Mouse (Mus musculus): ENCODE results near the gene Itgb1. TPM values are rescaled to one million over a fixed set of nuclear protein-coding genes. Genes with fewer than 3 reads are reported as not detected.

Gene Itgb1
- 88.3 and 93.8 TPM in 2 replicates for polyA plus RNA-seq (2015; fragmentation: Nextera tagmentation; extraction: Ambion mirVana)

DNA sequence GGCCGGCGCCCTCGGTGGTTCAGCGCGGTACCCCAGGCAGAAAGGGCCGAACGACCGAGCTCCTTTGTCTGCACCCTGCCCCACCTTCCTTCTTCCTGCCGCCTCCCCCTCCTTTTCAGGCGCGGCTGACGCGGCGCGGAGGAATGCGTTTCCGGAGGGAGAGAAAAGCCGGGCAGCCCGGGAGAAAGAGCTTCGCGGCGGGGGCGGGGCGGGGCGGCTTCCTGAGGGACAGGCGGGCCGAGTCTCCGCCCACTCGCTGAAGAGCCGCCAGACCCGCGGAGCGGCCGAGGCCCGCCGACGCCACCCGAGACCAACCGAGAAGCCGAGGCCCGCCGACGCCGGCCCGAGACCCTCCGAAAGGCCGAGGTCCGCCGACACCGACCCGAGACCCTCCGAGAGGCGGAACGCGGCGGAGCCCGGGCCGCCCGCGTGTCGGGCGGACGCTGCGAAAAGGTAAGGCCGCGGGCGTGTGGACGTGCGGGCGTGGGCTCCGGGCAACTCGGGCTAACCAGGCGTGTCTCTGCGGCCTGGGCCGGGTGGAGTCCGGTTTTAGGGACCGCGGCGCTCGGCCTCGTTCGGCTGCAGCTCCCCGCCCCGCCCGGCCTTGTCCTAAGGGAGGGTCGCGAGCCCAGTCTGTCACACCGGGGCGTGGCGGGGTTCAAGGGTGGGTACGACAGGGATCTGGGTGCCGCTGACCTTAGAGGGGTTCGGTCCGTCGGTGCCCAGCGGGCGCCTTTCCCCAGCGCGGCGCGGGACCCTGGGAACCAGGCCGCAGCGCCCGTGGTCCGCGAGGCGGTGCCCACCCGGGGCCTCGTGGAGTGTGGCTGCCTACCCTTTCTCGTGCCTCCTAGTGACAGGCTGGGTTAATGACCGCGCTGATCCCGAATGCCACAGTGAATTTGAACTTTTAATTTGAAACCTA is at the start of gene Itgb1:
TSS of gene Itgb1 (plus strand) at position 148 of the 922 bp plus-strand sequence.
- WGBS = under 1% methylated on average over 108 of the region's 113 CpGs
- Histone ChIP-seq H3K36me3 (no peaks in the 10 kb centered on the region), H3K27ac (replicated peaks) (peak within 1 kb of the TSS; percentile 100)

GRCm38 (mm10) chr8:128643104-128643503 is 42.4 kb upstream of the Itgb1 start:
- Histone ChIP-seq H3K4me2 (replicated peaks) (no peak overlapping the region), H3K36me3 (no peaks in the 10 kb centered on the region), H3K9ac (replicated peaks) (no peak overlapping the region), H3K9me3 (no peaks in the 10 kb centered on the region), H3K4me3 (no peak overlapping the region), H3K4me1 (no peaks in the 10 kb centered on the region), H3K27me3 (no peaks in the 10 kb centered on the region), H3K27ac (replicated peaks) (no peak overlapping the region)
- WGBS = 96% methylated on average over 1 of the region's 1 CpGs
- no peak for ATAC-seq (replicated peaks)

More for the DNA sequence above, at the start of gene Itgb1:
- Histone ChIP-seq H3K9me3 (no peaks in the 10 kb centered on the region), H3K4me1 (peaks cover 36% of the 10 kb centered on the region), H3K4me3 (peak within 1 kb of the TSS; percentile 79), H3K9ac (replicated peaks) (peak within 1 kb of the TSS; percentile 96), H3K4me2 (replicated peaks) (peak within 1 kb of the TSS; percentile 67), H3K27me3 (no peaks in the 10 kb centered on the region)
- peak; percentile 96 for ATAC-seq (replicated peaks)

DNA sequence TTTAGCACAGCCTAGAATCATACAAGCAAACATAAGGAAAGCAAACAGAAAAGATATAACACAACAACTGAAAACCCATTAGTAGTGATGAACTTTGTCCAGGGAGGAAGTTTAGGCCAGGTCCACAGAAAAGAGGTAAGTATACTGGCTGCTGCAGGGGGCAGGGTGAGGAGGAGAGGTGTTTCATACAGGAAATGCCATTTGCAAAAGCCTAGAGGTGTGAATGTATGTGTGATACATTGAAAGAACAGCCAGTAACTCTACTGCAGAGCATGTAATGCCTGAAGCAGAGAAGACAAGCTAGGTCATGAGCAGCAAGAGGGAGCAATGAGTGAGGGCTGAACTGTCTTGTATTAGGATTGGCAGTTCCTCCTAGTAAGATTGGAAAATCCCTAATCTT is 40.0 kb upstream of the Itgb1 start:
- Histone ChIP-seq H3K36me3 (no peaks in the 10 kb centered on the region), H3K4me1 (no peaks in the 10 kb centered on the region), H3K4me2 (replicated peaks) (no peak overlapping the region), H3K27me3 (no peaks in the 10 kb centered on the region), H3K9ac (replicated peaks) (no peak overlapping the region), H3K4me3 (no peak overlapping the region), H3K27ac (replicated peaks) (no peak overlapping the region), H3K9me3 (no peaks in the 10 kb centered on the region)
- no peak for ATAC-seq (replicated peaks)

DNA sequence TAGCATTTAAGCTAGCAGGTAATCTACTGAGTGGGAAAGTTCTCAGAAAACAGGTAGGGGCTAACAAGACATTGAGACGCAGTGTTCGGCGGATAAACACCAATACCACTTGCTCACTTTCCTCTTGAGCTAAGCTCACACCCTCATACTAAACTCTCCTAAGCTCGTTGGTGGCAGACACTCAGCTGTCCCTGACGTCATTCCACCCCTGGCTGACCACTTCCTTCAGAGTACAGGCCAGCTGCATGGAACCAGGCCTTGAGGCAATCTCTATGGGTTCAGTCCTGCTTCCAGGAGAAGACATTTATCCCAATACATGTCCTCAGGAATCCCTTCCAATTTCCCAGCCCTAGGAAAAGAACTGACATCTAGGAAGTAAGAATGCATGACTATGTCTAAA is 39.0 kb upstream of the Itgb1 start:
- H3K9ac ChIP-seq (replicated peaks) = no peak overlapping the region
- H3K27ac ChIP-seq (replicated peaks) = no peak overlapping the region
- H3K4me3 ChIP-seq = no peak overlapping the region
- no peaks in the 10 kb centered on the region for H3K9me3 ChIP-seq
- H3K4me1 ChIP-seq = no peaks in the 10 kb centered on the region
- ATAC-seq (replicated peaks) = no peak
- 83% methylated on average over 5 of the region's 5 CpGs for WGBS
- H3K27me3 ChIP-seq = no peaks in the 10 kb centered on the region
- no peak overlapping the region for H3K4me2 ChIP-seq (replicated peaks)
- H3K36me3 ChIP-seq = no peaks in the 10 kb centered on the region

GRCm38 (mm10) chr8:128648071-128648470 is 37.4 kb upstream of the Itgb1 start:
- no peaks in the 10 kb centered on the region for H3K36me3 ChIP-seq

GRCm38 (mm10) chr8:128650331-128650855 is 35.1 kb upstream of the Itgb1 start:
- H3K4me1 ChIP-seq = peaks cover 10% of the 10 kb centered on the region
- H3K36me3 ChIP-seq = no peaks in the 10 kb centered on the region
- H3K9ac ChIP-seq (replicated peaks) = no peak overlapping the region
- H3K9me3 ChIP-seq = no peaks in the 10 kb centered on the region
- H3K27me3 ChIP-seq = no peaks in the 10 kb centered on the region
- WGBS = 96% methylated on average over 2 of the region's 2 CpGs
- H3K27ac ChIP-seq (replicated peaks) = no peak overlapping the region
- H3K4me3 ChIP-seq = no peak overlapping the region
- no peak for ATAC-seq (replicated peaks)
- H3K4me2 ChIP-seq (replicated peaks) = no peak overlapping the region

More at GRCm38 (mm10) chr8:128648071-128648470, 37.4 kb upstream of the Itgb1 start:
- Histone ChIP-seq H3K9ac (replicated peaks) (no peak overlapping the region), H3K27me3 (no peaks in the 10 kb centered on the region), H3K27ac (replicated peaks) (no peak overlapping the region), H3K4me1 (no peaks in the 10 kb centered on the region), H3K4me2 (replicated peaks) (no peak overlapping the region), H3K4me3 (no peak overlapping the region), H3K9me3 (no peaks in the 10 kb centered on the region)
- ATAC-seq (replicated peaks) = no peak

- peaks cover 10% of the 10 kb centered on the region for H3K4me1 ChIP-seq
- ATAC-seq (replicated peaks) = 0 out of 2 replicates have a peak, but pooled peaks have one; percentile 32
- H3K36me3 ChIP-seq = no peaks in the 10 kb centered on the region
- no peak overlapping the region for H3K27ac ChIP-seq (replicated peaks)
- H3K4me2 ChIP-seq (replicated peaks) = no peak overlapping the region
- no peaks in the 10 kb centered on the region for H3K9me3 ChIP-seq
- H3K4me3 ChIP-seq = no peak overlapping the region
- no peak overlapping the region for H3K9ac ChIP-seq (replicated peaks)
- WGBS = 46% methylated on average over 6 of the region's 6 CpGs
- no peaks in the 10 kb centered on the region for H3K27me3 ChIP-seq
These were observed 32.9 kb upstream of the Itgb1 start for GRCm38 (mm10) chr8:128652399-128653109.

DNA sequence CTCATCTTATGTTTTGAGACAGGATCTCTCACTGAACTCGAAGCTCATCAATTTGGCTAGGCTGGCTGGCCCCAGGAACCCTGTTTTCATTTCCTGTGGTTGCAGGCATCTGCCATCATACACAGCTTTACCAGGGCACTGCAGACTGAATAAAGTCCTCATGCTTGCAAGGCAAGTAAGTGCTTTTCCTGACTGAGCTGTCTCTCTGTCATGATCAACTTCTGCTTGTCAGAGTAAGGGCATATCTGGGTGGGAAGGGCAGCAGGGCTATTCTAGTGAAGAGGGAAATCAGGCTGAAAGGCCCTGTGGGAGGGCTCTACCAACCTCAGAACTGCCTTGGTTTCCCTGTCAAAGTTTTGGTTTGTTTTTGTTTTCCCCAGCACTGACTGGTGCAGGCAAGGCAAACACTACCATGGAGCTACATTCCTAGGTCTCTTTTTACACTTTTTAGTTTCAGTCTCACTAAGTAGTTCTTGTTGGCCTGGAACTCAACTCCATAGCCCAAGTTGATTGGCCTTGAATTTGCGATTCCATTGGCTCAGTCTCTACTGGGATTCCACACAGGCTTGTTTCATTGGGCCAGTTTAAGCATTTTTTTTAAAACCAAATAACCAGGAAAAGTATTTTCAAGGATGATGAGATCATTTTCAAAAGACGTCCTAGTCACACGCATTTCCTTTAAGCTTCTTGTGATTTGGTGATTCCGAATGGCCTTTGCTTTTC is 31.7 kb upstream of the Itgb1 start:
- Histone ChIP-seq H3K4me1 (peaks cover 10% of the 10 kb centered on the region), H3K27me3 (no peaks in the 10 kb centered on the region), H3K9me3 (no peaks in the 10 kb centered on the region), H3K4me3 (no peak overlapping the region), H3K36me3 (no peaks in the 10 kb centered on the region), H3K4me2 (replicated peaks) (peak overlapping the region; percentile 54; the same call in 1 of the 2 replicates), H3K9ac (replicated peaks) (no peak overlapping the region), H3K27ac (replicated peaks) (0 out of 2 replicates have a peak overlapping the region, but pooled peaks have one; percentile 57)
- no peak for ATAC-seq (replicated peaks)
- 28% methylated on average over 5 of the region's 5 CpGs for WGBS

GRCm38 (mm10) chr8:128654365-128655099 is 30.9 kb upstream of the Itgb1 start:
- H3K4me1 ChIP-seq = peaks cover 10% of the 10 kb centered on the region
- peak overlapping the region; percentile 54 for H3K4me2 ChIP-seq (replicated peaks)
- H3K27me3 ChIP-seq = no peaks in the 10 kb centered on the region
- H3K27ac ChIP-seq (replicated peaks) = peak overlapping the region; percentile 57
- H3K9ac ChIP-seq (replicated peaks) = peak overlapping the region; percentile 37; the same call in 1 of the 2 replicates
- no peaks in the 10 kb centered on the region for H3K36me3 ChIP-seq
- peak; percentile 87 for ATAC-seq (replicated peaks)
- H3K4me3 ChIP-seq = peak overlapping the region; percentile 32
- H3K9me3 ChIP-seq = no peaks in the 10 kb centered on the region
- WGBS = 2% methylated on average over 16 of the region's 16 CpGs

- no peak overlapping the region for H3K27ac ChIP-seq (replicated peaks)
- 83% methylated on average over 3 of the region's 3 CpGs for WGBS
- H3K36me3 ChIP-seq = no peaks in the 10 kb centered on the region
- no peak overlapping the region for H3K4me2 ChIP-seq (replicated peaks)
- H3K4me1 ChIP-seq = no peaks in the 10 kb centered on the region
- no peaks in the 10 kb centered on the region for H3K27me3 ChIP-seq
- H3K9me3 ChIP-seq = no peaks in the 10 kb centered on the region
- no peak for ATAC-seq (replicated peaks)
- no peak overlapping the region for H3K4me3 ChIP-seq
- no peak overlapping the region for H3K9ac ChIP-seq (replicated peaks)
These were observed 23.3 kb upstream of the Itgb1 start for GRCm38 (mm10) chr8:128662144-128662543.

GRCm38 (mm10) chr8:128662696-128663095 is 22.8 kb upstream of the Itgb1 start:
- Histone ChIP-seq H3K9me3 (no peaks in the 10 kb centered on the region), H3K4me3 (no peak overlapping the region), H3K27me3 (no peaks in the 10 kb centered on the region), H3K4me2 (replicated peaks) (no peak overlapping the region), H3K36me3 (no peaks in the 10 kb centered on the region), H3K9ac (replicated peaks) (no peak overlapping the region), H3K4me1 (no peaks in the 10 kb centered on the region), H3K27ac (replicated peaks) (no peak overlapping the region)
- ATAC-seq (replicated peaks) = no peak
- 94% methylated on average over 2 of the region's 2 CpGs for WGBS

Measured in forebrain, embryonic 15.5 days (tissue).